Mouse (Mus musculus) cerebellum, adult 2 months (tissue): Measurements from ENCODE around the gene Loxl3. TPM values are rescaled to one million over a fixed set of nuclear protein-coding genes. Genes with fewer than 3 reads are reported as not detected.

Source experiments
- DNase-seq, 2 experiments: peaks; one replicate each; pipeline ENCODE4 v3.0.0; 2021
- H3K27ac ChIP-seq: fragments of 200-500 bp; 2 replicates; pipeline ENCODE4 v1.5.1; 2012; ENCODE audit warnings: low read length, control low read depth, inconsistent platforms; ENCODE audit not compliant: insufficient read depth
- H3K27me3 ChIP-seq: fragments of 200-500 bp; 2 replicates; pipeline ENCODE4 v1.6.1; 2012; ENCODE audit warnings: inconsistent platforms, mild to moderate bottlenecking, low read length, moderate library complexity; ENCODE audit not compliant: control insufficient read depth, insufficient read depth
- H3K4me1 ChIP-seq: fragments of 200-500 bp; 2 replicates; pipeline ENCODE4 v1.6.1; 2011; ENCODE audit warnings: low read length; ENCODE audit not compliant: control insufficient read depth, insufficient read depth
- H3K4me3 ChIP-seq: fragments of 200-500 bp; replicated peaks from 2 replicates; pipeline ENCODE3; 2011; ENCODE audit warnings: mild to moderate bottlenecking, low read depth, low read length, control low read depth; ENCODE audit not compliant: insufficient read depth
- CTCF ChIP-seq: fragments of 200-500 bp; IDR thresholded peaks from 2 replicates; pipeline ENCODE4 v1.5.1; 2011; ENCODE audit warnings: low read depth, mild to moderate bottlenecking, control low read depth, low read length, moderate library complexity, borderline replicate concordance; ENCODE audit not compliant: insufficient read depth
- POLR2A ChIP-seq: fragments of 200-500 bp; IDR thresholded peaks from 2 replicates; pipeline ENCODE4 v1.6.1; 2011; ENCODE audit warnings: low read length, control low read depth, borderline replicate concordance; ENCODE audit not compliant: insufficient read depth
- WGBS: fragments of 180-500 bp; shearing (Covaris S2); methylation state at CpG from one replicate; pipeline ENCODE4 v1.1.7; 2018; 5-methylcytosine and 5-hydroxymethylcytosine counted together
- polyA plus RNA-seq: library from polyadenylated mRNA; depleted of rRNA; stranded (reverse); fragments of >200 nt; gene quantifications from 2 replicates; pipeline ENCODE4 v1.2.3, GENCODE M21; 2012

Gene Loxl3
- polyA plus RNA-seq, 1 experiment: 3.8 TPM

DNA sequence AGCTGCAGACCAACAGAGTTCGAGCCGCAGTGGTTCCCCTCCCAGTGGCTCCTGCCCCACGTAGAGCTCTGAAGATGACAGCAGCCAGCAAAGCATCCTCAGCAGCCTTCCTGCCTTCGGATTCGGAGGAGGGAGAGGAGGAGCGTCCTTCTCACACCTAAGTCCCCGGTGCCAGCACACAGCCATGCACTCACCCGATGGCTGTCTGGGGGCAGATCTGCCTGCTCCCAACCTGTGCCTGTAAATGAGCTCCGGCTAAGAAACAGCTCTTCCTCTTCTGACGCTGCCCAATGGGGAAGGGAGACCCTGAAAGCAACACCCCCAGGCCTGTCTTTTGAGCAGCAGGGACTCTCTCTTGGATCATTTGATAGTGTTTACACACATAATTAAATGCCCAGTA lies 4.2 kb upstream of the Loxl3 start:
- 33% methylated on average over 10 of the region's 10 CpGs for WGBS
- H3K4me3 ChIP-seq: no peak overlapping the region
- TF ChIP-seq POLR2A (no peak), CTCF (no peak)
- DNase-seq: no peak
- no peak overlapping the region for H3K27ac ChIP-seq
- H3K27me3 ChIP-seq: peaks cover 6% of the 10 kb centered on the region; the same call in 1 of the 2 replicates
- H3K4me1 ChIP-seq: 0 out of 2 replicates have a peak, but pooled peaks cover 2% of the 10 kb centered on the region

DNA sequence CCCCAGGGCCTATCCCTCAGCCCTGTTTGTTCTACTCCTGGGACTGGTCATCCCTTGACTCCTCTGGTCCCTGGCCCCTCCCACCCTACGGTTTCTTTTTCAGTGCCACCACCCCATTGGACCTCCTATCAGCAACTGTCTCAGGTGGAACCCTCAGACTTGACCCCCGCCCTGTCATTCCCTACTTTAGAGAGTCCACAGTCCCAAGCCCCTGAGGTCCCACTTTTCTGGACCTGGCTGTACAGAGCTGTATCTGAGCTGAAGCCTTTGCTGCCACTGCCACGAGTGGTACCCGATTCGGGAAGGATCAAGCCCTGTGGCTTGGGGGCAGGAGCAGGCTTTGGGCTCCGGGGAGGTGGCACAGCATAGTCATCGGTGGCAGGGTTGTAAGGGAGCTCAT lies 2.9 kb upstream of the Loxl3 start:
- TF ChIP-seq POLR2A (no peak), CTCF (no peak)
- Histone ChIP-seq H3K4me3 (no peak overlapping the region), H3K4me1 (0 out of 2 replicates have a peak, but pooled peaks cover 2% of the 10 kb centered on the region), H3K27me3 (peaks cover 6% of the 10 kb centered on the region; the same call in 1 of the 2 replicates), H3K27ac (no peak overlapping the region)
- DNase-seq: no peak
- 70% methylated on average over 7 of the region's 7 CpGs for WGBS

DNA sequence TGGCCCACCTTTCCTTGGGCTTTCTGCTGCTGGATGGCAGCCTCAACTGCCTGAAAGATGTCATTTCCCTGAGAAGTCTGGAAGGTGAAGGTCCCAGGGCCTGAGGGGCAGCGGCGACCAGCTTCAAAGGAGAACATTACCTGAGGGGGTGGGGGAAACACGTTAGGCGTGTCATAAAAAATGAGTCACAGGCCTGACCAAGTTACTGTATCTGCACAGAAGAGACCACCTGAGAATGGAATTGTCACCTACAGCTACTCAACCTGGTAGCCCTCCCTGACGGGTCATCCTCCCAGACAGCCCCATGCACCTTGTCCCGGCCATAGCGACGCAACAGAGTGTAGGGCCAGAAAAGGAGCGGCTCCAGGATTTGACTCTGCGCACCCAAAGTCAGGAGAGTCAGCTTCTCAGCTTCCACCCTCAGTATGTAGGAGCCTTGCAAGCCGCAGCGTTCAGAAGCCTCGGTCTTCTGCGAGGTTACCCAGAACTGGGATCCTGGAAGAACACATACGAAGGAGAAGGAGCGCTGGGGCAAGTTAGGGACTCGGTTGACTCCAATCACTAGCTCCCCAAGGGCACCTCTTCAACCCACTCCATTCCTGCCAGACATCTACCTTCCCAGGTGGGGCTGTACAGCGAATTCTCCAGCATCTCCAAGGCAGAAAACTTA lies 1.9 kb upstream of the Loxl3 start:
- H3K4me1 ChIP-seq: 0 out of 2 replicates have a peak, but pooled peaks cover 2% of the 10 kb centered on the region
- DNase-seq: no peak
- H3K27ac ChIP-seq: no peak overlapping the region
- TF ChIP-seq CTCF: no peak
- no peak for TF ChIP-seq POLR2A
- peaks cover 6% of the 10 kb centered on the region; the same call in 1 of the 2 replicates for H3K27me3 ChIP-seq
- H3K4me3 ChIP-seq: no peak overlapping the region
- 38% methylated on average over 18 of the region's 18 CpGs for WGBS

DNA sequence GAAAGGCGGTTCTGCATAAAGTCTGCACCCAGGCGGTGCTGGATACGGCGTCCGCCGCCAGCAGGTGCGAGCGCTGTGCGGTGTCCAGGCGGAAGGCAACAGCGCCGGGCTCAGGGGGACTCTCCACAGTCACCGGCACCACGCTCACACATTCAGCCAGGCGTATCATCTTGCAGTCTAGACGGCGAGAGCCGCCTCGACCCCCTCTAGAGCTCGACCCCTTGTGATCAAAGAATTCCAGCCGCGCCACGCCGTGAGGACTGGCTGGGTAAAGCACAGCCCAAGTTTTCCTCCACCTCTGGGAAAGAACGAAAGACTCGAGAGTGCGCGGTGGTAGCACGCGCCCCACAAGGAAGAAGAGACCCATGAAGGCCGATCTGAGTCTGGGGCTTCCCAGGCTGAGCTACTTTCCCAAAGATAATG lies 1.2 kb upstream of the Loxl3 start:
- under 1% methylated on average over 31 of the region's 31 CpGs for WGBS
- TF ChIP-seq CTCF: no peak
- TF ChIP-seq POLR2A: no peak
- no peak overlapping the region for H3K27ac ChIP-seq
- H3K4me1 ChIP-seq: 0 out of 2 replicates have a peak, but pooled peaks cover 2% of the 10 kb centered on the region
- no peak for DNase-seq
- H3K27me3 ChIP-seq: peaks cover 6% of the 10 kb centered on the region; the same call in 1 of the 2 replicates
- H3K4me3 ChIP-seq: peak overlapping the region; percentile 42

DNA sequence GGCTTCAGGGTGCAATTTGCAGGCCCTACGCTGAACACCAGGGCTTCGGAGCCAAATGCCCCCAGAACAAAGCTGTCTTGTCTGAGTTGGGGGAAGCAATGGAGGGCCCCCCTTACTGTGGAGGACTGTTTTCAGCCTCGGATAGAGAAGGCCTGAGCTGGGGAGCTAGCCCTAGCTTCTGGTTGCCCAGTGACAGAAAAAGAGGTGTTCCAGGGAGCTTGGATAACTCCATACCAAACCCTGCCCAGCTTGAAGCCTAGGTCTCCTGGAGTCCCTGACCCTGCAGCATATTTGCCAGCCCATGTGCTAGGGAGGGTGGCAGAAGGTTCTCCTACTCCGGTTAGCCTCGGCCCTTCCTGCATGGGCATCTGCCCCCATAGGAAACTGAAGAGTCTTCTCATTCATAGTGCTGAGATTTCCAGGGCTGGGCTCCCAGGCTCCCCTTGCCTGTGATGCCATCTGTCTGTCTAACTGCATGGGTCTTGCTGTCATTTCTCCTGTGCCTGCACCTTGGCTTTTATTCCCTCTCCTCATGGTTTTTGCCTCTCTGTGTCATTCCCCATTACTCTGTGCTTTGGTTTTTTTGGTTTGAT lies 586 bp downstream of the Loxl3 start:
- no peak for DNase-seq
- 0 out of 2 replicates have a peak, but pooled peaks cover 2% of the 10 kb centered on the region for H3K4me1 ChIP-seq
- TF ChIP-seq CTCF (no peak), POLR2A (no peak)
- H3K4me3 ChIP-seq: no peak overlapping the region
- H3K27ac ChIP-seq: no peak overlapping the region
- peaks cover 6% of the 10 kb centered on the region; the same call in 1 of the 2 replicates for H3K27me3 ChIP-seq
- 44% methylated on average over 5 of the region's 5 CpGs for WGBS

DNA sequence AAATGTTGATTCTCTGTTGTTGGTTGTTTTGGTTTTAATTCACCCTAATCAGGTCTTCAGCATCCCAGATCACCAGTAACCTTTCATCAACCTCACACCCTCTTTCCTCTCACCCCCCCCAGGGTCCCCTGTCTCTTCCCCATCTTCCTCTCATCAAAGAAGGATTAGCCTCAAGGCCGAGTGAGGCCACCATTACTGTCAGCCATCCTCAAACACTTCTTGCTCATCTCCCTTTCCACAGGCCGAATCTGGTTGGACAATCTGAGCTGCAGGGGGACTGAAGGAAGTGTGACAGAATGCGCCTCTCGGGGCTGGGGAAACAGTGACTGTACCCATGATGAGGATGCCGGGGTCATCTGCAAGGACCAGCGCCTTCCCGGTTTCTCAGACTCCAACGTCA lies 3.2 kb downstream of the Loxl3 start:
- H3K27ac ChIP-seq: no peak overlapping the region

DNA sequence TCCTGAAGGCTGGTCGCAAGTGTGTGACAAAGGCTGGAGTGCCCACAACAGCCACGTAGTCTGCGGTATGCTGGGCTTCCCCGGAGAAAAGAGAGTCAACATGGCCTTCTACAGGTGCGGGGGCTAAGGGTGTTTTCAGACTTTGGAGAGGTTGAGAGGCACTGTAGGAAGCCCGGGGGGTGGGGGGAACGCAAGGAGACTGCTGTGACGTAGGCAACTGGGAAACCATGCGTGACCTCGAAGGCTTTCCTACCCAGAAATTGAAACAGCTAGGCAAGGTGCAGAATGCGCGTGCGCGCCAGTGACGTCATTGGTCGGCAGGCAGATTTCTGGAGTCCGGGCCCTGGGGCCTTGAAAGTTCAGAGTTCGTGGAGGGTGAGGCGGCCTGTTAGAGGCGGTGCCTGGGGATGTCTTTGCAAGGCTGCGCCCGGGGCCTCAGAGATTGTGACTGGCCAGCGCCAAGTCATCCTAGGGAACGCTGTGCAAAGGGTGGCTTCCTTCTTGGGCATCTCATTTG lies 4.6 kb downstream of the Loxl3 start:
- DNase-seq: peak; percentile 85 to 89
- TF ChIP-seq POLR2A (0 out of 2 replicates have a peak, but pooled peaks have one; percentile 12), CTCF (no peak)
- 10% methylated on average over 24 of the region's 24 CpGs for WGBS
- no peaks in the 10 kb centered on the region for H3K4me1 ChIP-seq
- peak overlapping the region; percentile 32 for H3K4me3 ChIP-seq
- no peak overlapping the region for H3K27ac ChIP-seq
- no peaks in the 10 kb centered on the region; the same call in 1 of the 2 replicates for H3K27me3 ChIP-seq

More for the DNA sequence above, 3.2 kb downstream of the Loxl3 start:
- TF ChIP-seq POLR2A (no peak), CTCF (no peak)
- WGBS: 88% methylated on average over 8 of the region's 8 CpGs
- DNase-seq: no peak
- no peak overlapping the region for H3K4me3 ChIP-seq
- peaks cover 3% of the 10 kb centered on the region; the same call in 1 of the 2 replicates for H3K27me3 ChIP-seq
- 0 out of 2 replicates have a peak, but pooled peaks cover 2% of the 10 kb centered on the region for H3K4me1 ChIP-seq
